Mouse (Mus musculus): ENCODE data around the gene D3Ertd751e.

GRCm38 (mm10) chr3:41754556-41754955 is 12.1 kb downstream of the D3Ertd751e start:
- no peak for TF ChIP-seq POLR2A (IDR thresholded peaks at IDR 0.05; ENCODE audit: low read depth, low read length)
- no peak for TF ChIP-seq CTCF (IDR thresholded peaks at IDR 0.05; ENCODE audit: extremely low read depth, insufficient read depth, insufficient read length, insufficient replicate concordance)

All from spleen, adult 2 months (tissue).